Mouse (Mus musculus): ENCODE data around the gene Myo18a.

Myo18a gene

GRCm38 (mm10) chr11:77903761-77904160, 140.7 kb downstream of the Myo18a start:
- DNase-seq, result no peak

DNA sequence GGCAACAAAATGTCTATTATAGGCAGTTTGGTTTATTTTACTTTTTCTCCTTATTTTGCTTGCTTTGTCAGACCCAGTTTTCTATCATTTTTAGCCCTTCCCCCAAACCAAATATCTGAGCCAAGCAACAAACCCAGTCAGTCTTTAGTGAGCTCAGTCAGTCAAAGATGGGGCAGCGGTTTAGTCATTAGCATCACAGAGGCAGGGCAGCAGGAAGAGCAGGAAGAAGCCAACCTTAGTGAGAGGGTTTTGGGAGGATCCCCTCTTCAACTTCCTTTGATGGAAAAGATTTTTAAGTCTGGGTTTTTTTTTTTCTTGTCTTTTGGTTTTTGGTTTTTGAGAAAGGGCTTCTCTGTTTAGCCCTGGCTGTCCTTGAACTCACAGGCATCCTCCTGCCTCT, 141.7 kb downstream of the Myo18a start:
- DNase-seq, result no peak

- DNase-seq, result no peak
Observed at GRCm38 (mm10) chr11:77906097-77906687, 143.1 kb downstream of the Myo18a start.

DNA sequence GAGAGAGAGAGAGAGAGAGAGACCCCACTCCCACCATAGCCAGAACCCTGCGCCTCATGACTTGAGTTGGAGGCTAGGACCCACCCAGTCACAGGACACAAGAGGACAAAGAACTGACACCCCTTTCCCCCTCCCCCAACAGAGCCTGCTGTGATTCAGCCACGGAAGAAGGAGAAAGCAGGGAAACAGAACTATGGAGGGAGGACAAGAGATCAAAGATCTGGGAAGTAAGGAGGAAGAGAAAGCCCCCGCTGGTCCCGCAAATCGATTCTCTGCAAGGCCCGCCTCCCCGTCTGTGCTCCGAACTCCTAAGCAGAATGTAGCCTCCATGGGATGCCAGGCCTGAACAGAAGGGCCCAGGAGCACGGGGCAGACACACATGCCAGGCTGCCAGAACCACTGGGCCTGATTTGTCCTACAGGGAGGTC, 143.7 kb downstream of the Myo18a start:
- no peak for DNase-seq

GRCm38 (mm10) chr11:77908468-77908867, 145.4 kb downstream of the Myo18a start:
- DNase-seq, result no peak

DNA sequence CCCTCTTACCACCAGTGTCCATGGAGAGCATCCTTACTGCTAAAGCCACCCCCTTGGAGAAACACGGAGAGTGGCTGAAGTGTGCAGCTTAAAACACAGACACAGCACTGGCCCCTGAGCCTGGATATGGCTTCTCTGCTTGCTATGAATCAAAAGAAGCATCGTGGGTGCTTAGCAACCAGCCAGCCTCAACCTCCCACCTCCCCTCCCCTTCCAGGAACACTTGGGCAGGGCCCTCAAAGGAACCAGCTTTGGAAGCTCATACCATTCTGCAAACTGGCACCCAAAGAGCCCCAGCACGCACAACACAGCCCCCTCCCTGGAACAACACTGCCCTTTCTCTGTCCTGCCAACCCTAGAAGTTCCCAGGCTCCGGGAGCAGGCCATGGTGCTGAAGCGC, 146.3 kb downstream of the Myo18a start:
- DNase-seq, result no peak

DNA sequence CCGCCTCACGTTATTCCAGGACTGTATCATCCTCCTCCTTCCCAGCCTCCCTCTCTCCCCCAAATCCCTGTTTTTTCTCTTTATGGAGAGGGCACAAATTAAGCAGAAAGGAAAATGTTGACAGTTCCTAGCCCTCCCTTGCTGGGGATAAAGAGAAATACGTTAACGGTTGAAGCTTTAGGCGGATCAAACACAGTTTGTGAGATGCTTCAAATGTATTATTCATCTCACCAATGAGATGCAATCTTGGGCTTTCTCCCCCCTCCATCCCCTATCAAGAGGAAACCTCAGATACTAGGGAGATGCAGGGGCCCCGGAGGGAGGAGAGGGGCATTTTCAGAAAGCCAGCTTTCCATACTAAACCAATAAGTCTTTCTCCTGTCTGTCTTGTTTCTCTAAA, 146.7 kb downstream of the Myo18a start:
- DNase-seq, result no peak

GRCm38 (mm10) chr11:77913505-77913904, 150.5 kb downstream of the Myo18a start:
- DNase-seq, result no peak

DNA sequence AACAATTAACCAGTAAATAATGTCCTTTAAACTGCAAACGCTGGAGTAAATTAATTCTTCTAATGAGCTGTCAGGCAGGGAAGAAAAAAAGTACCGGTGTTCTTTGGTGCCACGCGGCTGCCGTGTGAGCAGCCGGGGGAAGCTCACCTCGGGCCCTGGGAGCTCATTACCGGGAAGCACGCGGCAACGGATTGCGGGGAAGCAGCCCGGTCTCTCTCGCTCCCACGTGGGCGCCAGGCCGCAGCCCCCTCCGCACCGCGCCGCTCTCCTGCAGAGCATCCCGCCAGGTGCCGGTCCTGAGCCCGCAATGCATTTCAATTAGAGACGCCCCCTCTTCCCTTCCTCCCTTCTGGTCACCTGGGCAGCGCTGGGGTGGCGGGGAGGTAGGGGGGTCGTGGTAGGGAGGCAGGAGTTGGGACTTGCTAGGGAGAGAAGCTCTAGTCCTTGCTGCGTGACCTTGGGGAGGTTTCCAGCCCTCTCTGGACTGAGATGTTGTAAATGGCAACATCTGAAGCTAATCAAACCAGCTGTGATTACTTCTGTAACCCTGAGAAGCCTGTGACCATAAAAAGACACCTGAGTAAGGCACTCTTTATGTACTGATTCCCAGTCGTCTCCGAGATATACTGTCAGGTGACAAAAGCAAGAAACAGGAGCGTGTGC, 151.7 kb downstream of the Myo18a start:
- DNase-seq, result no peak

Data from right cerebral cortex, postnatal 25 days (tissue).